14 mouse cellular contexts compared by ENCODE assay signal in genomic region chr6:135662386-135662785, GRCm38 (mm10).
DNase-seq lines count a peak whose midpoint lies in the region; ATAC-seq and TF ChIP-seq lines count a peak whose summit lies in the region.
"Had no signal": no experiment of that assay in that cellular context is flagged by ENCODE, and none has a peak within 500 bp of the region (broad histone marks: within the 10 kb centered on the region; RNA-seq: fewer than 3 reads in every experiment).

No protein-coding gene starts in this region.

- TF ChIP-seq POLR2A in cortical plate, adult 2 months (IDR thresholded peaks at IDR 0.05; ENCODE audit: extremely low read depth, insufficient read depth, low read length): no peak

- peaks cover 3% of the 10 kb centered on the region; the same call in 1 of the 2 replicates for H3K4me1 ChIP-seq in cortical plate, adult 2 months (ENCODE audit: control insufficient read depth, insufficient read depth, low read length)
- H3K4me1 ChIP-seq: lung, embryonic 15.5 days; megakaryocyte, embryonic 14.5 days had no signal

- peak; percentile 11 for DNase-seq in cerebellum, adult 9-11 months
- DNase-seq in cerebellum, postnatal 4 days (ENCODE audit: low spot score in 2 of 2): no peak
- DNase-seq in layer of hippocampus, adult 9-11 months: peak; percentile 79
- DNase-seq in right cerebral cortex, postnatal 10 days (ENCODE audit: low spot score in 2 of 2): peak; percentile 65 to 67
- DNase-seq in urinary bladder, postnatal 4 days (ENCODE audit: low spot score in 2 of 2): no peak
- no peak for DNase-seq in testis, postnatal 14 days (ENCODE audit: low spot score)
- DNase-seq: B cell, adult 2 months; kidney, postnatal 4 days; liver had no signal

- no peak for TF ChIP-seq CTCF in cortical plate, adult 2 months (IDR thresholded peaks at IDR 0.05; ENCODE audit: extremely low read depth, insufficient read depth, low read length)

- H3K4me3 ChIP-seq in cortical plate, adult 2 months (ENCODE audit: insufficient read depth, low read length): no peak overlapping the region
- H3K4me3 ChIP-seq: lung, embryonic 15.5 days; megakaryocyte, embryonic 14.5 days had no signal

- H3K27ac ChIP-seq in cortical plate, adult 2 months (ENCODE audit: insufficient read depth, low read length): 0 out of 2 replicates have a peak overlapping the region, but pooled peaks have one; percentile 3
- H3K27ac ChIP-seq: lung, embryonic 15.5 days had no signal

- ATAC-seq in erythroblast, adult 5-6 weeks (replicated peaks; ENCODE audit: low FRiP score, poor library complexity, severe bottlenecking): no peak
- ATAC-seq: intestine, embryonic 16.5 days had no signal

Comparison
In these comparisons a context has a peak if more than half of its experiments do, and no peak if none do; other contexts are left out.
1. DNase-seq: peak in cerebellum, adult 9-11 months (single experiment), layer of hippocampus, adult 9-11 months (single experiment) and right cerebral cortex, postnatal 10 days (2 of 2); none in cerebellum, postnatal 4 days (0 of 2), urinary bladder, postnatal 4 days (0 of 2) and testis, postnatal 14 days (single experiment).